Mouse (Mus musculus) gastrocnemius, postnatal 14 days (tissue): ENCODE results near the gene Tnfrsf13b. TPM values are rescaled to one million over a fixed set of nuclear protein-coding genes. Genes with fewer than 3 reads are reported as not detected.

ENCODE experiments used
- DNase-seq: peaks from one replicate; pipeline ENCODE4 v3.0.0; 2021; ENCODE audit warnings: mixed read lengths
- intact Hi-C: fragments of 180-260 bp; cut with DNase I; formaldehyde crosslinking; loops from one replicate; pipeline ENCODE4 v1.15.1; 2025; ENCODE audit warnings: low total_unique reads
- long read RNA-seq, 2 experiments: library from polyadenylated mRNA; stranded (forward); transcript quantifications; one replicate each; pipeline ENCODE4 v2.0.0; 2021
- total RNA-seq, 2 experiments: library from RNA; stranded (reverse); gene quantifications; 2 replicates each; pipeline ENCODE4 v1.2.3; 2021

Gene Tnfrsf13b
- total RNA-seq: under 1 TPM; 0.29 to 0.37 TPM
- long read RNA-seq, experiment 1: 0 reads
- long read RNA-seq, experiment 2: 0 reads

GRCm38 (mm10) chr11:61126606-61127355 lies at the start of gene Tnfrsf13b:
Tnfrsf13b (plus strand) TSS chr11:61126755.
- intact Hi-C loops: no loop called here

GRCm38 (mm10) chr11:61081624-61082023 lies 44.9 kb upstream of the Tnfrsf13b start:
- intact Hi-C loops: no loop called here

More at GRCm38 (mm10) chr11:61126606-61127355, at the start of gene Tnfrsf13b:
- DNase-seq: no peak

DNA sequence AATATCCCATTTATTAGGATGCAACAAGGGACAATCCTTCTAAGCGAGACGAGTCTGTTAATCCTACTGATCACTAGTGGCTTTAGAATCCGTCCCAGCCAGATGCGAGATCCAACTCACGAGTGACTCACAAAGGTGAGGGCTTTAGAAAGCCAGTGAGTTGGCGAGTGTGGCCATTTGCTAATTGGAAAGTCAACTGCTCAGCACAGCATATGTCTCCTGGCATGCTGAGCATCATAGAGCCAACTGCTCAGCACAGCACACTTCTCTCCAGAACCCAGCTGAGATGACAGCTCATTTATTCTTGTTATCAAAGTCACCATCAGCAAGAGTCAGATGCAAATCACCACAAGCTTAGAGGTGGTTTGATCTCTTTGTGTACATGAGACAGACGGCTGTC lies 36.4 kb upstream of the Tnfrsf13b start:
- intact Hi-C loops: loop anchor here (2.0 kb wide), 1 partner anchor 133 kb away; no protein-coding TSS in a partner anchor
- no peak for DNase-seq

More at GRCm38 (mm10) chr11:61081624-61082023, 44.9 kb upstream of the Tnfrsf13b start:
- no peak for DNase-seq

GRCm38 (mm10) chr11:61091192-61091591 lies 35.4 kb upstream of the Tnfrsf13b start:
- DNase-seq: no peak
- intact Hi-C loops: loop anchor here (2.0 kb wide), 1 partner anchor 134 kb away; no protein-coding TSS in a partner anchor

DNA sequence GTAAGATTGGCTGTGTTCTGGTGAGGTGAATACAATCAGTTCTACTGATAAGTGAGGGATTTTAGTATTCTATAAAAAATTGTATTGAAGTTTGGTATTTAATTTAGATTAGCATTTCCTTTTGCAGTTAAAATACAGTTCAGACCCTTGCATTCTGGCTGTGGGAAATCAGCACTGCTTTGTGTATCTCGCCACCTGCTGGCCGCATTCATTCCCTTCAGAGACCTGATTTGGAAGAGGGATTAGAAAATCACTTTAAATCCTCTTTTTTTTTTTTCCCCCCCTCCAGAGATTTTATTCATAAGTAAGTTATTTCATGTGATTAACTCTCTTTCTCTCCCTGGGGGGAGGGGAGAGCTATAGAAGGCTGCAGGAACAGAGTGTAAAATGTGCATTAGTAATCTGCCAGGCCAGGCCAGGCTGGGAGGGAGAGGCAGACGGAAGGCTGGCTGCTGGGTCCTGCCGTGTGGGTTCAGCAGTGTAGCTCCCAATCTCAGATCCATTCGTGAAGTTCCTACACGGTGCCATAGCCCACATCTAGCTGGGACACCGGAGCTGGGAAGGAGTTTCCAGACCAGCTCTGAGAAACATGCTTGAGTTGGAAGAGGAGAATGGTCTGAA lies 34.8 kb upstream of the Tnfrsf13b start:
- DNase-seq: peak; percentile 69
- intact Hi-C loops: loop anchor here (2.0 kb wide), 1 partner anchor 135 kb away; no protein-coding TSS in a partner anchor

DNA sequence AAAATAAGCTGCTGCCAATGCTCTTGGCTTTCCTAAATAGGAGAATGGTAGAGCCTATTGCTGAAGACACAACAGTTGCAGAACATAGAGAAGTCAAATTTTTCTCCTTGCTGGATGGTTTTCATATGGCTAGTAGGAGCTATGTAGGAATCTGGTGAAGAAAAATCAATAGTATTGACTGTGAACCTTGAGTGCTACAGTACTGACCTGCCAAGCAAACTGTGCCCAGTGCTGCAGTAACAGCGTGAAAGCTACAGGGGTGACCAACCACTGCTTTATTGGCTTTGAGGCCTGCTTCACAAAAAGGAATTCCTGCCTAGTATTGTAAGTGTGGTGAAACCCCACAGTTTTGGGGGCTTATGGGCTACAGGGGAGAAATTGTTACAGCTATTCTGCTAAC lies 28.5 kb upstream of the Tnfrsf13b start:
- no peak for DNase-seq
- intact Hi-C loops: no loop called here

DNA sequence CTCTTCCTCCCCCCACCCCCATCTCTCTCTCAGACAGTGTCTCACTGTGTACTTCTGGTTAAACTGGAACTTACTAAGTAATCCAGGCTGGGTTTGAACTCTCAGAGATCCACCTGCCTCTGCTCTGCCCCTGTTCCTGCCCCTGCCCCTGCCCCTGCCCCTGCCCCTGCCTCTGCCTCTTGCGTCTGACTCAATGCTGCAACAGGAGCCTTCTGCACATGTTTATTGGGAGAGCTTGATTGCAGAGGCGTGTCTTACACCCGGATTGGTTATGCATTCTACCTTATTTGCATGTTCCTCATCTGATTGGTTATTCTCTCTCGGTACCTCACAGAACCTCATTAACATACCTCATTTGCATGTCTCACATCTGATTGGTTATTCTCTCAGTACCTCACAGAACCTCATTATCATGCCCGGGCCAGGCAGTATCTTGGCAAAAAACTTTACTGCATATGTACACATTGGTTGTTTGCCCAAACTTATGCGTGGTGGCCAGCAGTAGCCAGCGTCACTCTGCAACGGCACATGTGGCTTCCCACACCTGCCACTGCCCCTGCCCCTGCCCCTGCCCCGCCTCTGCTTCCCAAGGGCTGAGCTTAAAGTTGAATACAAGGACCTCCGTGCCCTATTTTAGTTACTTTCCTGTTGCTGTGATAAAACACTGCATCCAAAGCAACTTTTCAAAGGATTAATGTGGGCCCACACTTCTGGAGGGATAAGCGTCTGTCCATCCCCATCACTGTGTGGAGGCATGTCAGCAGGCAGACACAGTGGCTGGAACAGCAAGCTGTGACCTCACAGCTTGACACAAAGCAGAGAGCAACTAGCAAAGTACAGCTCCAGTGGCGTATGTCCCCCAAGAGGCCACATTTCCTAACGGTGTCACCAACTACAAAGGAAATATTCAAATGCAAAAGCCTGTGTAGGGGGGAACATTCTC lies 23.9 kb upstream of the Tnfrsf13b start:
- no peak for DNase-seq
- intact Hi-C loops: no loop called here

GRCm38 (mm10) chr11:61104241-61104901 lies 22.2 kb upstream of the Tnfrsf13b start:
- peak; percentile 88 for DNase-seq
- intact Hi-C loops: no loop called here

DNA sequence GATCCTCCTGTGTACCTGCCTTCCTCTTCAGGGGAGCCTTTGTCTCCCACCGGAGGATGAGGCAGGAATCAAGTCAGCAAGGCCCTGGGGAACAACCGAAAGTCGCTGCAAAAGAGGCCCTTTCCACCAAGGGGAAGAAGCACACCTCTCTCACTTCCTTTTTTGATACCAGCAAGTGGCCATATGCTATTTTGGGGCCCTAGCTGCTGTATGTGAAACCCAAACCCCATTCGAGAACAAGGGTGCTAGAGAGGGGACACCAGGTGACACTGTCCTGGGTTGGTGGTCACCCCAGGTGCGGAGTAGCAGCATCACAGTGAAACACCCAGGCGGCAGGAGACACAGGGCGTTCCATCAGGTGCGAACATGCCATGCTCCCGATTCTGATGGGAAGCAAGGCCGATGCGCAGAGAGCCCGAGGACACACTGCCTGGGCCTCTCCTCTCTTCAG lies 17.6 kb upstream of the Tnfrsf13b start:
- intact Hi-C loops: loop anchor here (5.0 kb wide), 1 partner anchor 43 kb away; no protein-coding TSS in a partner anchor
- DNase-seq: no peak

DNA sequence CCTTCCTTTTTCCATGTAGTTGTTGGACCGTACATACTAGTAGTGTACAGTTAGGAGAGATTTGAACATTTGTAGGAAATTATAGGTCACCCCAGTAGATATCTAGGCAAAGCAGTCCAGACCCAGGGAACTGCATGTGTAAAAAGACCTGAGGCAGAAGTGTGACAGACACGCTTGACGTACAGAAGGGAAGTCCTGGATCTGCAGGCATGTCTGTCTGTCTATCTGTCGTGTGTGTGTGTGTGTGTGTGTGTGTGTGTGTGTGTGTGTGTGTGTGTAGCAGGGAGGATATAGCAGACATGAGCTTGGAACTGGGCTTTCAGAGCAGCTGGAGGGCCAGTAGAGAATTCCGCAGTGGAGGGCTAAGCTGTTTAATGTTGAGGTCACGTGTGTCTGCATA lies 16.8 kb upstream of the Tnfrsf13b start:
- DNase-seq: no peak
- intact Hi-C loops: loop anchor here (5.0 kb wide), 1 partner anchor 43 kb away; no protein-coding TSS in a partner anchor

GRCm38 (mm10) chr11:61110113-61110512 lies 16.4 kb upstream of the Tnfrsf13b start:
- no peak for DNase-seq
- intact Hi-C loops: no loop called here

DNA sequence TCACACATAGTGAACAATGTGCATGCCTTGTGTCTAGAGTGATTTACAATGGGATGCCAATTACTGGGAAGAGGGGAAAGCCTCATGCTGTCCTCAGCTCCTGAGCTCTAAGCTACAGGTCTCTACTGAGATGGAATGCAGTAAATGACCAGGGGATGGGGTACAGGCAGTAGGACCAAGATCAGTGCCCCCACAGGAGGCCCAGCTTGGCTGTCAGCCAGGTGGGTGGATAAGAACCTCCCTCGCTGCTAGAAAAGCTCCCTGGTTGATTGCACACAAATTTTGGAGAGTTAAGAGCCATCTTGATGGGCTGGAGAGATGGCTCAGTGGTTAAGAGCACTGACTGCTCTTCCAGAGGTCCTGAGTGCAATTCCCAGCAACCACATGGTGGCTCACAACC lies 15.6 kb upstream of the Tnfrsf13b start:
- DNase-seq: no peak
- intact Hi-C loops: no loop called here

DNA sequence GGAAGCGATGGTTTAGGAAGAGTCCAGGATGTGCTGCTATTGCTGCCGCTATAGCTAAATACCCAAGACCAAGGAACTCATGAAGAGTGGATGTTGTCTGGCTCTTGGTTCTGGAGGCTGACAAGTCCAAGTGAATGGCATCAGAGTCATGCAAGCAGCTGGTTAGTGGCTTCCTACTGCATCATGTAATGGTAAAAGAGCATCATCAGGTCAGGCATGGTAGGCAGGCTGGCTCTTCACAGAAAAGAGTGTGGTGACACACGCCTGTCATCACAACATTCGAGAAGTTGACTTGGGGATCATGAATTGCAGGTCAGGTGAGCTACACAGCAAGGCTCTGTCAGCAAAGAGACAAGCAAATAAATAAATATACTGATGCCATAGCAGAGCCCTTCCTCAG lies 15.1 kb upstream of the Tnfrsf13b start:
- intact Hi-C loops: no loop called here
- DNase-seq: no peak

DNA sequence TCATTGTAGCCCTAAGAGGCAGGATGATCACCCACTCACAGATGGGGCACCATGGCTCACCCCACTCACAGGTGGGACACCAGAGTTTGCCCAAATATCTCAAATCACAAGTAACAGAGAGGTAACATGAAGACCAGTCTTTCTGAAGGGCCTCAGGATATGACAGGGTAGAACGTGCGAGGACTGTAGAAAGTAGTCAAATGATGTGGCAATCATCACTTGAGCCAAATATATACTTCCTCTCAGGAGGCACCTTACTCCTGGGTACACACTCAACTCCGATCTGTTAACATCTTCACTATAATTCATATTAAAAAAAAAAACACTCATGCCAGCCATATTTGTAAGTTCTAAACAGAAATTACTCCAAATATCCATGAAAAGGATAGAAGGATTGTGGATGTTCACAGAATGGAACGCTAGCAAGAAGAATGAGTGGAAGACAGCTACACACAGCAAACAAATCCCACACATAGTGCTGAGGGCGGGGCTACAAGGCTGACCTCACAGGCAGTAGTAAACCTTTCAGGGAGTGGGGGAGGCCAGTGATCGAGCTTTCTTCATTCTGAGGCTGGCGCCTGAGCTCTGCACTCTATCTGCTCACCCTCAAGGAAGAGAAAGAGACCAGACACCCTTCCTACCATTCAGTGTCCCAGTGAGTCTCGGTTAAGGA lies 14.1 kb upstream of the Tnfrsf13b start:
- intact Hi-C loops: no loop called here
- DNase-seq: no peak

GRCm38 (mm10) chr11:61116226-61116625 lies 10.3 kb upstream of the Tnfrsf13b start:
- DNase-seq: no peak
- intact Hi-C loops: no loop called here

GRCm38 (mm10) chr11:61119996-61120583 lies 6.5 kb upstream of the Tnfrsf13b start:
- DNase-seq: no peak
- intact Hi-C loops: no loop called here

DNA sequence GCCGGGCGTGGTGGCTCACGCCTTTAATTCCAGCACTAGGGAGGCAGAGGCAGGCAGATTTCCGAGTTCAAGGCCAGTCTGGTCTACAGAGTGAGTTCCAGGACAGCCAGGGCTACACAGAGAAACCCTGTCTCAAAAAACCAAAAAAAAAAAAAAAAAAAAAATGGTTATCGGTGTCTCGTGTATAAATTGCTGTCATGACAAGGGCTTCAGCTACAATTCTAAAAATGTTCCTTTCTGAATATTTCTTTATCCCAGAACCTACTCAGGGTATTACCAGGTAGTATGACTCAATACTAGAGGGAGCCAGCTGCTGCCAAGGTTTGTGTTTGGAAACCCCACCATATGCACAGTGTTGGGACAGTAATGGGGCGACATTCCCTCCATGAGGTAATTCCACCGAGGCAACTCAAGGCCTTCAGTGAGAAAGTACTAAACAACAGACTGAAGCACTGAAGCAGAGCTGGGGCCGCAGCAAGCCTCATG lies 4.2 kb upstream of the Tnfrsf13b start:
- intact Hi-C loops: no loop called here
- no peak for DNase-seq

DNA sequence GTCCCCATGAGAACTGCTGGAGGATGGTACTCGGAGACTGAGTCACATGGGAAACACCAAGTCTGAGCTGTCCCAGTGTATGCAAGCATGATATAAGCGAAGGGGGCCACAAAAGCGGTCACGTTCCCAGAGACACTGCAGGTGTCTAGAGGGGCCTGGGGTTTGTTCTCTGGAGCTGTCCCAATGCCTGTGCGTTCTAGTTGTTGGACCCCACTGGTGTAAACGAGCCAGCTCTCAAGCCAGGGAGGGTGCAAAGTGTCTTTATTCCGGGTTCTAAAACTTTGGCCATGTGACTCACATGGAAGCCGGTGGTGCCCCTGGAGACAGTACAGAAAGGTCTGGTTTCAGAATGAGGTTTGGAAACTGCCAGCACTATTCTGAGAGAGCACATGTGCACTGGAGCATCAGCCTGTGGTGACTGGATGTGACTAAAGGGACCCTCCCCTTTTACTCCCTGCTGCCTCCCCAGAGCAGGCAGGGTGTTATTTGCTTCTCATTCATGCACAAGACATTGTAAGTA lies 3.7 kb upstream of the Tnfrsf13b start:
- no peak for DNase-seq
- intact Hi-C loops: no loop called here
